Mouse (Mus musculus) G1E (cell line): ENCODE data around the gene Gm20532. TPM values are rescaled to one million over a fixed set of nuclear protein-coding genes. Genes with fewer than 3 reads are reported as not detected.
A peak's percentile ranks its signal among the peaks of the same experiment; 100 is the strongest.

Source experiments
- ATAC-seq: 2 replicates; pipeline ENCODE4 v1.8.0; 2016; ENCODE audit warnings: mild to moderate bottlenecking; ENCODE audit not compliant: insufficient number of reproducible peaks, poor library complexity, low FRiP score, severe bottlenecking; ENCODE audit errors: extremely low read depth
- DNase-seq: peaks from one replicate; pipeline ENCODE4 v3.0.0; 2012; ENCODE audit warnings: low spot score
- H3K27me3 ChIP-seq: 2 replicates; pipeline ENCODE4 v1.6.1; 2012; ENCODE audit warnings: mild to moderate bottlenecking, low read length, inconsistent platforms; ENCODE audit not compliant: insufficient read depth
- H3K36me3 ChIP-seq: replicated peaks from 2 replicates; pipeline ENCODE3; 2012; ENCODE audit warnings: mild to moderate bottlenecking, inconsistent platforms
- H3K4me1 ChIP-seq: 2 replicates; pipeline ENCODE4 v1.6.1; 2012; ENCODE audit warnings: low read depth, low read length, inconsistent platforms, mixed read lengths; ENCODE audit not compliant: insufficient read depth
- H3K4me3 ChIP-seq: 2 replicates; pipeline ENCODE4 v1.5.1; 2012; ENCODE audit warnings: low read depth, mild to moderate bottlenecking, inconsistent platforms, low read length, moderate library complexity, mixed read lengths
- H3K9me3 ChIP-seq: replicated peaks from 2 replicates; pipeline ENCODE4 v1.6.1; 2012; ENCODE audit warnings: inconsistent platforms
- CTCF ChIP-seq: IDR thresholded peaks from 2 replicates; pipeline ENCODE4 v1.5.1; 2012; ENCODE audit warnings: low read depth, low read length, inconsistent platforms, mixed read lengths
- GATA1 ChIP-seq: IDR thresholded peaks from 2 replicates; pipeline ENCODE4 v1.6.1; 2012; ENCODE audit warnings: borderline replicate concordance, low read length, inconsistent platforms, mixed read lengths
- GATA2 ChIP-seq: IDR thresholded peaks from 2 replicates; pipeline ENCODE4 v1.6.1; 2012; ENCODE audit warnings: low read depth, low read length, inconsistent platforms, borderline replicate concordance
- POLR2AphosphoS5 ChIP-seq: IDR thresholded peaks from 2 replicates; pipeline ENCODE4 v1.6.1; 2012; ENCODE audit warnings: low read depth, low read length, inconsistent platforms; ENCODE audit not compliant: insufficient replicate concordance
- TAL1 ChIP-seq: conservative IDR thresholded peaks from 2 replicates; pipeline ENCODE4 v1.6.1; 2012; ENCODE audit warnings: low read depth, low read length, inconsistent platforms, mixed read lengths
- polyA plus RNA-seq: library from polyadenylated mRNA; stranded (reverse); fragments of >175 nt; gene quantifications from 2 replicates; pipeline ENCODE4 v1.2.3, GENCODE M21; 2012
- total RNA-seq, 2 experiments: library from RNA; stranded (forward) in 1 of 2; stranded (reverse) in 1 of 2; fragments of 200-1000 nt in 1 of 2; fragments of >200 nt in 1 of 2; fragmentation: Nextera tagmentation in 1 of 2; gene quantifications; 2 replicates each; pipeline ENCODE4 v1.2.3; 2014 to 2017

Gene Gm20532
- total and polyA plus RNA-seq, 3 experiments, result not detected

DNA sequence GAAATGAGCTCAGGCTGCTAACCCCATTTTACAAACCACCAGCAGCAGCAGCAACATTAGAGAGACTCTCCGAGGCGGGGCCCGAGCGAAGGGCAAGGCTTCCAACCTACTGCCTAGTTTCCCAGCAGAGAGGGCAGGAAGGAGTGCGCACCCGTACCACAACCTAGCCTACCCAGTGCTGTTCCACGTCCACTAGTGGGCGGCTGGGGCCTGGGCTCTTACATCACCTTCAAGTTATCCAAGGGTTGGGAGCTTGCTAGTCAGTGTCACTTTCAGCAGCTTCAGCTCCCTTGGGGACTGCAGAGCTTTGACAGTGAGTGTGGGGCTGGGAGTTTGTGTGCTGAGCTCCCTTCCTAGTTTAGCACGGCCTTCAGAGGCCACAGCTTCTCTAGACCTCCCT lies 15.0 kb upstream of the Gm20532 start:
- ATAC-seq (no peak), DNase-seq (no peak)
- peak overlapping the region; percentile 18; the same call in 1 of the 2 replicates for H3K4me3 ChIP-seq
- no peaks in the 10 kb centered on the region for H3K36me3 ChIP-seq
- TF ChIP-seq GATA2, result no peak
- TF ChIP-seq GATA1, result no peak
- TF ChIP-seq CTCF, result no peak
- no peak for TF ChIP-seq POLR2AphosphoS5
- no peak for TF ChIP-seq TAL1
- peaks cover 8% of the 10 kb centered on the region for H3K27me3 ChIP-seq
- H3K9me3 ChIP-seq, result no peaks in the 10 kb centered on the region
- peaks cover 69% of the 10 kb centered on the region for H3K4me1 ChIP-seq

DNA sequence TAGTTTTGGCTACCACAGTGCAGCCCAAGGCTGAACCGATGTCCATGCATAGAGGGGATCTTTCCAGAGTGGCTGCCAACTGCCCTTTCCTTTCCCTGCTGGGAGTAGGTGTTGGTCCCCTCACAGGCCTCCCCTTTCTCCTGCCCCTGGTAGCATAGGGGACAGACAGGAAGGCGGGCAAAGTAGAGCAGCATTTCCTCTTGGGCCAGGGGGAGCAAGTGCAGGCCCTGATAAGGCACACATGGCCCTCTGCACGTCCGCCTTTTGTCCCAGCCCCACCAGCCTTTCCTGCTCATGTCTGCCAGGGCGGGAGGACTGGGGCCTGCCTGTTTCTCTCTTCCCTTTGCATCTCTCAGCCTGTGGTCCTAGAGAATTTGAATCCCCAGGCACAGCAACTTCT lies 14.6 kb upstream of the Gm20532 start:
- peak; percentile 70 for ATAC-seq

DNA sequence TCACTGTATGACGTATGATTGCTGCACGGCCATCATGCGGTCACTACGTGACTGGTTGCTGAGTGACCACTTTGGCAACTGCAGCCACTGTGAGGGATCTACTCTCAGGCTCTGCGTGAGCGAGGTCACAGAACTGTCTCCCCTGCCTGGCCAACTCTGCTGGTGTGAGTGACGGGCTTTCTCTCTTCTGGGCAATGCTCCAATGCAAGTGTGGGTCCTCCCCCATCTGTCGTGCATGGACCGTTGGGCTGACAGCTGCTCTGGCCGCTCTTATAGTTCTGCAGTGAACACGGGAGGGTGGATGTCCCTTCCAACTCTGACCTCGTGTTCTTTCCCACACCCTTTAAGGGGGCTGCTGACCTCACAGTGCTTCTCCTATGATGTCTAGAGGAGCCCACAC lies 13.0 kb upstream of the Gm20532 start:
- Histone ChIP-seq H3K9me3 (no peaks in the 10 kb centered on the region), H3K4me1 (peaks cover 89% of the 10 kb centered on the region), H3K36me3 (peaks cover 6% of the 10 kb centered on the region), H3K27me3 (peaks cover 1% of the 10 kb centered on the region; the same call in 1 of the 2 replicates), H3K4me3 (no peak overlapping the region)
- TF ChIP-seq CTCF (no peak), POLR2AphosphoS5 (no peak), TAL1 (no peak), GATA1 (no peak), GATA2 (no peak)
- ATAC-seq (no peak), DNase-seq (no peak)

More for the DNA sequence above, 14.6 kb upstream of the Gm20532 start:
- peaks cover 74% of the 10 kb centered on the region for H3K4me1 ChIP-seq
- H3K9me3 ChIP-seq, result no peaks in the 10 kb centered on the region
- H3K36me3 ChIP-seq, result no peaks in the 10 kb centered on the region
- DNase-seq, result peak; percentile 71
- peaks cover 6% of the 10 kb centered on the region for H3K27me3 ChIP-seq
- TF ChIP-seq GATA2 (no peak), GATA1 (no peak), POLR2AphosphoS5 (no peak), CTCF (no peak), TAL1 (no peak; the same call in 1 of the 2 replicates)
- peak overlapping the region; percentile 33; the same call in 1 of the 2 replicates for H3K4me3 ChIP-seq

DNA sequence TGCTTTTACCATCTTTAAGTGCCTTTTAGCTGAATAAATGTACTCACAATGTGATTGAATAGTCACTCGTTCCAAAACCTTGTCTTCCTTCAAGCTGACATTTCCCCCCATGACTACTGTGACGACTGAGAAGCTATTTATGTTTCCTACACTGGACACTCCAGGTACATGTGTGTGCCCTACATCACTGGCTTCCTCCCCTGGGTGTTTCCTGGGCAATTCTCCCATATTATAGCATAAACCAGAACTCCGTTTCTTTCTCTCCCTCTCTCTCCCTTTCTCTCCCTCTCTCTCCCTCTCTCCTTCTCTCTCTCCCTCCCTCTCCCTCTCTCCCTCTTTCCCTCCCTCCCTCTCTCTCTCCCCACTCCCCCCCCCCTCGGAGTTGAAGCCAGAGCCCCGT lies 12.6 kb upstream of the Gm20532 start:
- peaks cover 93% of the 10 kb centered on the region for H3K4me1 ChIP-seq
- DNase-seq, result no peak
- H3K27me3 ChIP-seq, result no peaks in the 10 kb centered on the region
- TF ChIP-seq TAL1, result no peak
- TF ChIP-seq GATA2, result no peak
- no peak for TF ChIP-seq GATA1
- TF ChIP-seq CTCF, result no peak
- no peak for TF ChIP-seq POLR2AphosphoS5
- H3K36me3 ChIP-seq, result peaks cover 9% of the 10 kb centered on the region
- H3K9me3 ChIP-seq, result no peaks in the 10 kb centered on the region
- H3K4me3 ChIP-seq, result no peak overlapping the region
- no peak for ATAC-seq

DNA sequence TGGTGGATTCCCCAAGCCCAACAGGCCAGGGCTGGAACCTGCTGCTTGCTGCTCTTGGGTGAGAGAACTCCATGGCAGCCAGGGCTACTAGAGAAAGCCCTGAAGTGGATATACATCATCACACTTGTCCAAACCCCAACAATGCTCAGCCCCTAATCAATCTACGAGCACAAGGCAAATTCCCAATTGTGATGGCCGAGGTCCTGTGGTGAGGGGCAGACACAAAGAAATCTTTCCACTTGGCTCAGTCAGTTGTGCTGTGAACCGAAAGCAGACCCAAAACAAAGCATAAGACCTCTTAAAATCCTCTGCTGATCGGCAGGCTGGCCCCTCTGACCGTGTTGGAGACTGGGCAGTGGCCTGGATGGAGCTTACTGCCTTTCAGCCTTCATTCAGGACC lies 11.6 kb upstream of the Gm20532 start:
- H3K9me3 ChIP-seq, result no peaks in the 10 kb centered on the region
- DNase-seq, result no peak
- H3K27me3 ChIP-seq, result no peaks in the 10 kb centered on the region
- TF ChIP-seq CTCF (no peak), POLR2AphosphoS5 (no peak), GATA1 (no peak), GATA2 (no peak), TAL1 (no peak)
- H3K4me1 ChIP-seq, result peaks cover 96% of the 10 kb centered on the region
- H3K4me3 ChIP-seq, result no peak overlapping the region; the same call in 1 of the 2 replicates
- peaks cover 13% of the 10 kb centered on the region for H3K36me3 ChIP-seq
- ATAC-seq, result no peak

DNA sequence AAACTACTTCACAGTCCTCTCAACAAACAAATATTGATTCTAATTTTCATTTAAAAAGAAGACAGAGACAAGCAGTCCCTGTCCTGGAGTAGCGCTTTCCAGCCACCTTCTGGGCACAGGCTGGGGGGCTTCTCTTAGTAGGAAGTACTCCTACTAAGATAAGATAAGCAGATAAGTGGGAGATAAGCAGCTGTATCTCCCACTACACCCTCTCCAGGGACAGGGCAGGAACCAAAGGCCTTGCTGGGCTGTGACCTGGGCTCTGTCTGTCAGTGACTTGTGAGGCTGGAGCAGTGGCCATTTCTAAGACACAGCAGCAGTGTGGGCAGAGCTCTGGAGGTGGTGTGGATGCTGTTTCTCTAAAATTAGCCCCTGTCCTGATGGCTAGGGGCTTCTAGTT lies 11.1 kb upstream of the Gm20532 start:
- TF ChIP-seq TAL1, result no peak; the same call in 1 of the 2 replicates
- TF ChIP-seq GATA1, result no peak
- TF ChIP-seq GATA2, result no peak
- no peak for TF ChIP-seq CTCF
- no peak for TF ChIP-seq POLR2AphosphoS5
- Histone ChIP-seq H3K36me3 (peaks cover 13% of the 10 kb centered on the region), H3K4me1 (peaks cover 93% of the 10 kb centered on the region), H3K9me3 (no peaks in the 10 kb centered on the region), H3K4me3 (peak overlapping the region; percentile 64; the same call in 1 of the 2 replicates), H3K27me3 (peaks cover 2% of the 10 kb centered on the region; the same call in 1 of the 2 replicates)
- DNase-seq, result no peak
- no peak for ATAC-seq

DNA sequence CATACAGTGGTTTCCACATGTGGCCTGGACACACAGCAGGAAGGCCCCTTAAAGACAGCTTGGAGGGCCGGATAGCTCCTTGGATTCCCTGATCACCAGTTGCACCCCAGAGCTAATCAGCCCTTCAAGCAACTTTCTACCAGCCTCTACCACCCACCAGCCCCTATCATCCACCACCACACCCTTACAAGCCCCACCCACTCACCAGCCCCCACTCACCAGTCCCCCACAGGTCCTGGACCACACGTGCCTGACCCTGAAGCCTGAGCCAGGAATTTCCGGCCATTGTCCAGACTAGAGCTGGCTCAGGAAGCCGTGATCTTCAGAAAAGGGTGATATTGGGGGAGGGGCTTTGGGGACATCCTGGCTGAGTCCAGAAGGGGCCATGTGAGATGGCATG lies 10.6 kb upstream of the Gm20532 start:
- peaks cover 13% of the 10 kb centered on the region for H3K36me3 ChIP-seq
- peaks cover 90% of the 10 kb centered on the region for H3K4me1 ChIP-seq
- H3K27me3 ChIP-seq, result peaks cover 4% of the 10 kb centered on the region; the same call in 1 of the 2 replicates
- peak overlapping the region; percentile 64 for H3K4me3 ChIP-seq
- DNase-seq, result peak; percentile 73
- no peaks in the 10 kb centered on the region for H3K9me3 ChIP-seq
- TF ChIP-seq TAL1 (no peak), GATA2 (no peak), CTCF (no peak), GATA1 (no peak), POLR2AphosphoS5 (no peak)
- no peak for ATAC-seq
